Mouse (Mus musculus) CH12F3 (cell line): ENCODE data around the gene Wscd2.

Source experiments
- in situ Hi-C: fragments of 300-500 bp; cut with MboI; formaldehyde crosslinking; loops from 2 replicates; pipeline ENCODE4 v1.14.3; 2020; ENCODE audit warnings: low sequenced_read_pairs

The Wscd2 gene

GRCm38 (mm10) chr5:113606961-113607785 lies 117.0 kb downstream of the Wscd2 start:
- in situ Hi-C loops, result no loop called here

- in situ Hi-C loops, result no loop called here
These were observed 117.9 kb downstream of the Wscd2 start for GRCm38 (mm10) chr5:113607941-113608431.

- in situ Hi-C loops, result no loop called here
These were observed 118.4 kb downstream of the Wscd2 start for GRCm38 (mm10) chr5:113608511-113608910.

GRCm38 (mm10) chr5:113609891-113610290 lies 119.8 kb downstream of the Wscd2 start:
- in situ Hi-C loops, result no loop called here

GRCm38 (mm10) chr5:113610490-113610889 lies 120.4 kb downstream of the Wscd2 start:
- in situ Hi-C loops, result no loop called here

GRCm38 (mm10) chr5:113611131-113611530 lies 121.0 kb downstream of the Wscd2 start:
- in situ Hi-C loops, result no loop called here

GRCm38 (mm10) chr5:113611771-113612233 lies 121.7 kb downstream of the Wscd2 start:
- in situ Hi-C loops, result no loop called here

- in situ Hi-C loops, result no loop called here
These were observed 128.6 kb downstream of the Wscd2 start for GRCm38 (mm10) chr5:113618716-113619115.

- in situ Hi-C loops, result no loop called here
These were observed 129.0 kb downstream of the Wscd2 start for GRCm38 (mm10) chr5:113619151-113619550.

GRCm38 (mm10) chr5:113620130-113620716 lies 130.1 kb downstream of the Wscd2 start:
- in situ Hi-C loops, result no loop called here

GRCm38 (mm10) chr5:113620999-113621398 lies 130.9 kb downstream of the Wscd2 start:
- in situ Hi-C loops, result no loop called here

- in situ Hi-C loops, result no loop called here
These were observed 132.9 kb downstream of the Wscd2 start for GRCm38 (mm10) chr5:113623052-113623451.

- in situ Hi-C loops, result no loop called here
These were observed 134.9 kb downstream of the Wscd2 start for GRCm38 (mm10) chr5:113625068-113625467.

- in situ Hi-C loops, result no loop called here
These were observed 136.2 kb downstream of the Wscd2 start for GRCm38 (mm10) chr5:113626352-113626751.

GRCm38 (mm10) chr5:113626991-113627390 lies 136.9 kb downstream of the Wscd2 start:
- in situ Hi-C loops, result no loop called here

GRCm38 (mm10) chr5:113627820-113628437 lies 137.8 kb downstream of the Wscd2 start:
- in situ Hi-C loops, result no loop called here

GRCm38 (mm10) chr5:113629248-113629647 lies 139.1 kb downstream of the Wscd2 start:
- in situ Hi-C loops, result no loop called here

GRCm38 (mm10) chr5:113630116-113630515 lies 140.0 kb downstream of the Wscd2 start:
- in situ Hi-C loops, result no loop called here

GRCm38 (mm10) chr5:113633037-113633714 lies 143.0 kb downstream of the Wscd2 start:
- in situ Hi-C loops, result no loop called here

- in situ Hi-C loops, result no loop called here
These were observed 144.0 kb downstream of the Wscd2 start for GRCm38 (mm10) chr5:113634024-113634651.
